8 mouse cellular contexts compared by ENCODE assay signal in the genomic region with DNA sequence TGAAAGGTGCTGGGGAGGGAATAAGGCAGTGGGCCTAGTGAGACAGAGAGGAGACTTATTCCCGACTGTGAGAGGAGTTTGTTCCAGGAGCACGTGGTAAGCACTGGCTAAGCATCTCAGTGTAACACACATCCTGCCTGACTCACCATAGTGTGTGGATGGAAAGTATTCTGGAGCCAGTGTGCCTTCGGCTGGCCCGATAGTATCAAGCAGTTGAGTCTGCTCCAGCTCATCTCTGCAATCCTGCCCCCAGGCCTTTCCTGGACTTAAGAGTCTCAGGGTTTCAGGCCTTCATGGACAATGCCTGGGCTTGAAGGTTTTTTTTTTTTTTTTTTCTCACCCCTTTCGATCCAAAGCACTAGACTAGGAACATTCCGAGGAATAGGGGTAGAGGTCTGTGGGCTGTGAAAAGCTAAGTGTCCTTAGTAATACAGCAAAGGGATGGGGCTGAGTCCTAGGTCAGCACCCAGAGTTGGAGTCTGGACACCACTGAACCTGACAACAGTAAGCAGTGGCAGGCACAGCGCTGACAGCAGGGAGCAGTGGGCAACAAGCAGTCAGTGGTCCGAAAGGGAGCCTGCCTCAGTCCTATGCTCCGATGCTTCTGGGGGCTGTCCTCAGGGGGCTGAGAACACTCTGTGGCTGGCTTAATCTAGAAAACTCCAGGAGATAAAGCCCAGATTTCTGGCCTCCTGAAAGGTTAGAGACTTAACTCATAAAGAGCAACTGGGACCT. TPM values are rescaled to one million over a fixed set of nuclear protein-coding genes. Genes with fewer than 3 reads are reported as not detected.
DNase-seq lines count a peak whose midpoint lies in the region; ATAC-seq and TF ChIP-seq lines count a peak whose summit lies in the region.

No protein-coding gene starts in this region.

- H3K27ac ChIP-seq in gastrocnemius, adult 2 months, result peak overlapping the region; percentile 87
- H3K27ac ChIP-seq in bone marrow, adult 2 months (ENCODE audit: control insufficient read depth, insufficient read depth, low read depth, low read length, poor library complexity), result peak overlapping the region; percentile 91; the same call in 1 of the 2 replicates
- peak overlapping the region; percentile 100 for H3K27ac ChIP-seq in midbrain, embryonic 13.5 days
- peak overlapping the region; percentile 48; the same call in 1 of the 2 replicates for H3K27ac ChIP-seq in testis, adult 2 months (ENCODE audit: control insufficient read depth, insufficient read depth, low read depth, low read length)

- H3K9me3 ChIP-seq in midbrain, embryonic 13.5 days, result no peaks in the 10 kb centered on the region

- peak overlapping the region; percentile 99 for H3K4me3 ChIP-seq in gastrocnemius, adult 2 months
- H3K4me3 ChIP-seq in bone marrow, adult 2 months (replicated peaks; ENCODE audit: control insufficient read depth, low read depth, low read length), result peak overlapping the region; percentile 85
- peak overlapping the region; percentile 98 for H3K4me3 ChIP-seq in midbrain, embryonic 13.5 days (replicated peaks)
- H3K4me3 ChIP-seq in testis, adult 2 months (ENCODE audit: control insufficient read depth, low read depth, low read length), result peak overlapping the region; percentile 73

- intact Hi-C loops in gastrocnemius, adult 2 months (cut with DNase I), result no loop called here
- intact Hi-C loops in heart, postnatal 10 days (cut with DNase I), result loop anchor here (2.0 kb wide), 1 partner anchor 37 kb away; a partner anchor contains a TSS
- intact Hi-C loops in left cerebral cortex, postnatal 10 days (cut with DNase I), result loop anchor here (5.0 kb wide), 1 partner anchor 37 kb away; a partner anchor contains a TSS

- H3K4me2 ChIP-seq in midbrain, embryonic 13.5 days (replicated peaks), result peak overlapping the region; percentile 66

- peaks cover 1% of the 10 kb centered on the region; the same call in 1 of the 2 replicates for H3K4me1 ChIP-seq in bone marrow, adult 2 months (ENCODE audit: control insufficient read depth, insufficient read depth, low read length)
- H3K4me1 ChIP-seq in midbrain, embryonic 13.5 days (replicated peaks), result peaks cover 39% of the 10 kb centered on the region
- peaks cover 13% of the 10 kb centered on the region for H3K4me1 ChIP-seq in testis, adult 2 months (ENCODE audit: control insufficient read depth, insufficient read depth, low read length)

- DNase-seq in gastrocnemius, adult 2 months, result no peak
- DNase-seq in gastrocnemius, adult 8-10 months (ENCODE audit: low spot score in 2 of 2), result no peak
- peak; percentile 75 for DNase-seq in fibroblast of lung, adult 2 months (ENCODE audit: low read depth)
- DNase-seq in heart, postnatal 10 days, result peak; percentile 20 to 39
- peak; percentile 13 to 31 for DNase-seq in left cerebral cortex, postnatal 10 days (ENCODE audit: extremely low spot score in 1 of 2, low spot score in 2 of 2)

- no peaks in the 10 kb centered on the region for H3K36me3 ChIP-seq in midbrain, embryonic 13.5 days
- no peaks in the 10 kb centered on the region for H3K36me3 ChIP-seq in testis, adult 2 months (ENCODE audit: control insufficient read depth, insufficient read depth, low read length)

- peak overlapping the region; percentile 100 for H3K9ac ChIP-seq in midbrain, embryonic 13.5 days (replicated peaks)

- TF ChIP-seq CTCF in gastrocnemius, adult 2 months (IDR thresholded peaks at IDR 0.05), result no peak
- no peak for TF ChIP-seq CTCF in bone marrow, adult 2 months (IDR thresholded peaks at IDR 0.05; ENCODE audit: control insufficient read depth, insufficient read depth, low read length)
- no peak for TF ChIP-seq CTCF in testis, adult 2 months (IDR thresholded peaks at IDR 0.05; ENCODE audit: control insufficient read depth, insufficient read depth, insufficient replicate concordance, low read depth, low read length)

- 22% methylated on average over 9 of the region's 9 CpGs for WGBS in bone marrow, adult 2 months
- 9% methylated on average over 9 of the region's 9 CpGs for WGBS in midbrain, embryonic 13.5 days

- ATAC-seq in midbrain, embryonic 13.5 days, result peak; percentile 59

- H3K27me3 ChIP-seq in midbrain, embryonic 13.5 days, result no peaks in the 10 kb centered on the region
- no peaks in the 10 kb centered on the region for H3K27me3 ChIP-seq in testis, adult 2 months (ENCODE audit: control insufficient read depth, insufficient read depth, low read length)

- TF ChIP-seq POLR2A in bone marrow, adult 2 months (IDR thresholded peaks at IDR 0.05; ENCODE audit: borderline replicate concordance, control insufficient read depth, low read depth, low read length), result no peak
- TF ChIP-seq POLR2A in testis, adult 2 months (IDR thresholded peaks at IDR 0.05; ENCODE audit: control insufficient read depth, low read depth, low read length), result no peak

RNA-seq across cellular contexts. Expression of a gene that starts 1.2 kb away (rescaled TPM):
- 10 to 100 TPM in 1 of 2 experiments, 1 to 10 TPM in 1; 9.7 to 10.6 TPM for total RNA-seq in gastrocnemius, adult 2 months (2021)
- total RNA-seq in gastrocnemius, adult 8-10 months (2022), result 10 to 100 TPM in 3 of 4 experiments, 1 to 10 TPM in 1; 7.4 to 12.7 (median 11.2) TPM
- 28.9 and 43.4 TPM in 2 replicates for polyA plus RNA-seq in bone marrow, adult 2 months (2011; ENCODE audit: insufficient read depth, insufficient read length, low replicate concordance, missing spikeins)
- 10 to 100 TPM; 54.4 to 66.9 TPM for total RNA-seq in heart, postnatal 10 days (2021)
- total RNA-seq in left cerebral cortex, postnatal 10 days (2021), result 100 to 1,000 TPM; 157 to 158 TPM
- 83.3 and 87.2 TPM in 2 replicates for polyA plus RNA-seq in midbrain, embryonic 13.5 days (2015; fragmentation: Nextera tagmentation; extraction: Ambion mirVana)
- 48.5 and 54.5 TPM in 2 replicates for polyA plus RNA-seq in testis, adult 2 months (2012; rRNA removed)

RNA-seq across cellular contexts. Expression of a gene that starts 36.7 kb away (rescaled TPM):
- 10 to 100 TPM; 70.4 to 95.2 TPM for total RNA-seq in gastrocnemius, adult 2 months (2021)
- 10 to 100 TPM; 69.8 to 82.0 (median 73.8) TPM for total RNA-seq in gastrocnemius, adult 8-10 months (2022)
- polyA plus RNA-seq in bone marrow, adult 2 months (2011; ENCODE audit: insufficient read depth, insufficient read length, low replicate concordance, missing spikeins), result 10.9 and 11.9 TPM in 2 replicates
- 100 to 1,000 TPM; 118 to 135 TPM for total RNA-seq in heart, postnatal 10 days (2021)
- total RNA-seq in left cerebral cortex, postnatal 10 days (2021), result 100 to 1,000 TPM in 1 of 2 experiments, 10 to 100 TPM in 1; 99.6 to 113 TPM
- polyA plus RNA-seq in midbrain, embryonic 13.5 days (2015; fragmentation: Nextera tagmentation; extraction: Ambion mirVana), result 52.3 and 58.7 TPM in 2 replicates
- 24.1 and 26.1 TPM in 2 replicates for polyA plus RNA-seq in testis, adult 2 months (2012; rRNA removed)

Comparison
In these comparisons a context has a peak if more than half of its experiments do, and no peak if none do; other contexts are left out.
1. DNase-seq: peak in fibroblast of lung, adult 2 months (single experiment), heart, postnatal 10 days (2 of 2) and left cerebral cortex, postnatal 10 days (2 of 2); none in gastrocnemius, adult 2 months (single experiment) and gastrocnemius, adult 8-10 months (0 of 2).
2. H3K27ac ChIP-seq: peak in every context shown above with its lines; median percentile 100 in midbrain, embryonic 13.5 days; 91 in bone marrow, adult 2 months; 87 in gastrocnemius, adult 2 months; 48 in testis, adult 2 months.
3. RNA of a gene that starts 1.2 kb away (total RNA-seq): 157 to 158 TPM in left cerebral cortex, postnatal 10 days and 54.4 to 66.9 TPM in heart, postnatal 10 days; 7.4 to 12.7 TPM in gastrocnemius, adult 8-10 months and 9.7 to 10.6 TPM in gastrocnemius, adult 2 months; every median in the first group is over 4 times any median in the second.
4. Peak in every context shown above with its lines, with median percentiles within 50 percentile points of each other: H3K4me3 ChIP-seq.